Mouse (Mus musculus): ENCODE data around the gene Hoxa6.

Hoxa6 gene

GRCm38 (mm10) chr6:52202362-52203120 is 6.0 kb downstream of the Hoxa6 start:
- no peak for DNase-seq (ENCODE audit: extremely low spot score, low read depth, low spot score)

GRCm38 (mm10) chr6:52201269-52201668 is 7.3 kb downstream of the Hoxa6 start:
- DNase-seq (ENCODE audit: extremely low spot score, low read depth, low spot score), result no peak

GRCm38 (mm10) chr6:52200751-52201250 is 7.7 kb downstream of the Hoxa6 start:
- no peak for DNase-seq (ENCODE audit: extremely low spot score, low read depth, low spot score)

- DNase-seq (ENCODE audit: extremely low spot score, low read depth, low spot score), result no peak
These were observed 8.3 kb downstream of the Hoxa6 start for GRCm38 (mm10) chr6:52200073-52200750.

- no peak for DNase-seq (ENCODE audit: extremely low spot score, low read depth, low spot score)
These were observed 11.3 kb downstream of the Hoxa6 start for GRCm38 (mm10) chr6:52197271-52197670.

- no peak for DNase-seq (ENCODE audit: extremely low spot score, low read depth, low spot score)
These were observed 11.7 kb downstream of the Hoxa6 start for GRCm38 (mm10) chr6:52196811-52197210.

GRCm38 (mm10) chr6:52194690-52195089 is 13.8 kb downstream of the Hoxa6 start:
- no peak for DNase-seq (ENCODE audit: extremely low spot score, low read depth, low spot score)

GRCm38 (mm10) chr6:52191860-52192550 is 16.5 kb downstream of the Hoxa6 start:
- DNase-seq (ENCODE audit: extremely low spot score, low read depth, low spot score), result no peak

GRCm38 (mm10) chr6:52190906-52191810 is 17.4 kb downstream of the Hoxa6 start, which contains the start of gene Hoxa4:
Hoxa4 (minus strand) TSS chr6:52191753.
- no peak for DNase-seq (ENCODE audit: extremely low spot score, low read depth, low spot score)

- DNase-seq (ENCODE audit: extremely low spot score, low read depth, low spot score), result no peak
These were observed 18.1 kb downstream of the Hoxa6 start for GRCm38 (mm10) chr6:52190410-52190809.

- DNase-seq (ENCODE audit: extremely low spot score, low read depth, low spot score), result no peak
These were observed 18.6 kb downstream of the Hoxa6 start for GRCm38 (mm10) chr6:52189909-52190308.

GRCm38 (mm10) chr6:52189172-52189591 is 19.3 kb downstream of the Hoxa6 start:
- no peak for DNase-seq (ENCODE audit: extremely low spot score, low read depth, low spot score)

- no peak for DNase-seq (ENCODE audit: extremely low spot score, low read depth, low spot score)
These were observed 22.0 kb downstream of the Hoxa6 start for GRCm38 (mm10) chr6:52186500-52186899.

- DNase-seq (ENCODE audit: extremely low spot score, low read depth, low spot score), result no peak
These were observed 22.7 kb downstream of the Hoxa6 start for GRCm38 (mm10) chr6:52185834-52186233.

- DNase-seq (ENCODE audit: extremely low spot score, low read depth, low spot score), result no peak
These were observed 23.3 kb downstream of the Hoxa6 start for GRCm38 (mm10) chr6:52185222-52185621.

GRCm38 (mm10) chr6:52184668-52185067 is 23.9 kb downstream of the Hoxa6 start:
- no peak for DNase-seq (ENCODE audit: extremely low spot score, low read depth, low spot score)

- no peak for DNase-seq (ENCODE audit: extremely low spot score, low read depth, low spot score)
These were observed 25.0 kb downstream of the Hoxa6 start for GRCm38 (mm10) chr6:52183311-52184080.

- no peak for DNase-seq (ENCODE audit: extremely low spot score, low read depth, low spot score)
These were observed 25.7 kb downstream of the Hoxa6 start for GRCm38 (mm10) chr6:52182793-52183192.

GRCm38 (mm10) chr6:52182030-52182429 is 26.5 kb downstream of the Hoxa6 start:
- no peak for DNase-seq (ENCODE audit: extremely low spot score, low read depth, low spot score)

- no peak for DNase-seq (ENCODE audit: extremely low spot score, low read depth, low spot score)
These were observed 27.8 kb downstream of the Hoxa6 start for GRCm38 (mm10) chr6:52180726-52181125.
